Mouse (Mus musculus): ENCODE measurements around the gene Scgb1c1. TPM values are rescaled to one million over a fixed set of nuclear protein-coding genes. Genes with fewer than 3 reads are reported as not detected.

Gene Scgb1c1
- polyA plus RNA-seq, 1 experiment from 2014 or later, result not detected

- H3K27ac ChIP-seq (ENCODE audit: low read depth, low read length), result no peak overlapping the region
- H3K9me3 ChIP-seq (replicated peaks; ENCODE audit: control insufficient read depth, low read length), result no peaks in the 10 kb centered on the region
- WGBS (ENCODE audit: insufficient replicate concordance), result 50% methylated on average over 5 of the region's 5 CpGs
- peak overlapping the region; percentile 55 for H3K4me3 ChIP-seq (ENCODE audit: low read depth, low read length)
- H3K36me3 ChIP-seq (ENCODE audit: control insufficient read depth, insufficient read depth, low read length), result no peaks in the 10 kb centered on the region
- H3K4me1 ChIP-seq (ENCODE audit: control insufficient read depth, insufficient read depth, low read length), result no peaks in the 10 kb centered on the region
- peak overlapping the region; percentile 65; the same call in 1 of the 2 replicates for H3K9ac ChIP-seq (ENCODE audit: low read depth, low read length)
- ATAC-seq (replicated peaks; ENCODE audit: insufficient number of reproducible peaks, low FRiP score, low TSS enrichment), result no peak
- peak overlapping the region; percentile 84 for H3K4me2 ChIP-seq
- H3K27me3 ChIP-seq (ENCODE audit: control insufficient read depth, insufficient read depth, low read length), result no peaks in the 10 kb centered on the region
Observed at GRCm38 (mm10) chr7:140821305-140821652, 24.1 kb upstream of the Scgb1c1 start.

GRCm38 (mm10) chr7:140821653-140822329, 23.6 kb upstream of the Scgb1c1 start, which contains the start of gene Zfp941:
Gene Zfp941 (minus strand): TSS chr7:140822178.
- no peaks in the 10 kb centered on the region for H3K4me1 ChIP-seq (ENCODE audit: control insufficient read depth, insufficient read depth, low read length)
- no peaks in the 10 kb centered on the region for H3K9me3 ChIP-seq (replicated peaks; ENCODE audit: control insufficient read depth, low read length)
- ATAC-seq (replicated peaks; ENCODE audit: insufficient number of reproducible peaks, low FRiP score, low TSS enrichment), result peak; percentile 49; the same call in 1 of the 2 replicates
- H3K27ac ChIP-seq (ENCODE audit: low read depth, low read length), result no peak within 1 kb of the TSS
- H3K4me3 ChIP-seq (ENCODE audit: low read depth, low read length), result peak within 1 kb of the TSS; percentile 55
- H3K4me2 ChIP-seq, result peak within 1 kb of the TSS; percentile 84
- peak within 1 kb of the TSS; percentile 65 for H3K9ac ChIP-seq (ENCODE audit: low read depth, low read length)
- H3K27me3 ChIP-seq (ENCODE audit: control insufficient read depth, insufficient read depth, low read length), result no peaks in the 10 kb centered on the region
- WGBS (ENCODE audit: insufficient replicate concordance), result 4% methylated on average over 21 of the region's 21 CpGs
- H3K36me3 ChIP-seq (ENCODE audit: control insufficient read depth, insufficient read depth, low read length), result no peaks in the 10 kb centered on the region

GRCm38 (mm10) chr7:140822731-140823130, 22.6 kb upstream of the Scgb1c1 start:
- 88% methylated on average over 4 of the region's 4 CpGs for WGBS (ENCODE audit: insufficient replicate concordance)
- no peaks in the 10 kb centered on the region for H3K9me3 ChIP-seq (replicated peaks; ENCODE audit: control insufficient read depth, low read length)
- H3K36me3 ChIP-seq (ENCODE audit: control insufficient read depth, insufficient read depth, low read length), result no peaks in the 10 kb centered on the region
- no peaks in the 10 kb centered on the region for H3K27me3 ChIP-seq (ENCODE audit: control insufficient read depth, insufficient read depth, low read length)
- H3K4me2 ChIP-seq, result no peak overlapping the region
- H3K9ac ChIP-seq (ENCODE audit: low read depth, low read length), result no peak overlapping the region
- H3K4me3 ChIP-seq (ENCODE audit: low read depth, low read length), result no peak overlapping the region
- no peak overlapping the region for H3K27ac ChIP-seq (ENCODE audit: low read depth, low read length)
- no peak for ATAC-seq (replicated peaks; ENCODE audit: insufficient number of reproducible peaks, low FRiP score, low TSS enrichment)
- H3K4me1 ChIP-seq (ENCODE audit: control insufficient read depth, insufficient read depth, low read length), result no peaks in the 10 kb centered on the region

- no peak overlapping the region for H3K4me2 ChIP-seq
- no peak overlapping the region for H3K27ac ChIP-seq (ENCODE audit: low read depth, low read length)
- no peaks in the 10 kb centered on the region for H3K4me1 ChIP-seq (ENCODE audit: control insufficient read depth, insufficient read depth, low read length)
- H3K27me3 ChIP-seq (ENCODE audit: control insufficient read depth, insufficient read depth, low read length), result no peaks in the 10 kb centered on the region; the same call in 1 of the 2 replicates
- no peak overlapping the region for H3K9ac ChIP-seq (ENCODE audit: low read depth, low read length)
- 23% methylated on average over 8 of the region's 8 CpGs for WGBS (ENCODE audit: insufficient replicate concordance)
- no peaks in the 10 kb centered on the region for H3K9me3 ChIP-seq (replicated peaks; ENCODE audit: control insufficient read depth, low read length)
- H3K4me3 ChIP-seq (ENCODE audit: low read depth, low read length), result no peak overlapping the region
- no peak for ATAC-seq (replicated peaks; ENCODE audit: insufficient number of reproducible peaks, low FRiP score, low TSS enrichment)
- no peaks in the 10 kb centered on the region for H3K36me3 ChIP-seq (ENCODE audit: control insufficient read depth, insufficient read depth, low read length)
Observed at GRCm38 (mm10) chr7:140828171-140828881, 17.0 kb upstream of the Scgb1c1 start.

- Histone ChIP-seq H3K27ac (ENCODE audit: low read depth, low read length) (no peak overlapping the region), H3K4me2 (no peak overlapping the region), H3K4me3 (ENCODE audit: low read depth, low read length) (no peak overlapping the region), H3K9me3 (replicated peaks; ENCODE audit: control insufficient read depth, low read length) (no peaks in the 10 kb centered on the region), H3K27me3 (ENCODE audit: control insufficient read depth, insufficient read depth, low read length) (peaks cover 7% of the 10 kb centered on the region), H3K36me3 (ENCODE audit: control insufficient read depth, insufficient read depth, low read length) (no peaks in the 10 kb centered on the region), H3K9ac (ENCODE audit: low read depth, low read length) (no peak overlapping the region), H3K4me1 (ENCODE audit: control insufficient read depth, insufficient read depth, low read length) (no peaks in the 10 kb centered on the region)
- WGBS (ENCODE audit: insufficient replicate concordance), result 65% methylated on average over 6 of the region's 6 CpGs
- ATAC-seq (replicated peaks; ENCODE audit: insufficient number of reproducible peaks, low FRiP score, low TSS enrichment), result no peak
Observed at GRCm38 (mm10) chr7:140831447-140831846, 13.9 kb upstream of the Scgb1c1 start.

GRCm38 (mm10) chr7:140833341-140833740, 12.0 kb upstream of the Scgb1c1 start:
- no peaks in the 10 kb centered on the region for H3K9me3 ChIP-seq (replicated peaks; ENCODE audit: control insufficient read depth, low read length)
- H3K4me3 ChIP-seq (ENCODE audit: low read depth, low read length), result no peak overlapping the region
- ATAC-seq (replicated peaks; ENCODE audit: insufficient number of reproducible peaks, low FRiP score, low TSS enrichment), result no peak
- no peaks in the 10 kb centered on the region for H3K36me3 ChIP-seq (ENCODE audit: control insufficient read depth, insufficient read depth, low read length)
- WGBS (ENCODE audit: insufficient replicate concordance), result 71% methylated on average over 4 of the region's 4 CpGs
- peaks cover 10% of the 10 kb centered on the region for H3K27me3 ChIP-seq (ENCODE audit: control insufficient read depth, insufficient read depth, low read length)
- H3K4me2 ChIP-seq, result no peak overlapping the region
- no peaks in the 10 kb centered on the region for H3K4me1 ChIP-seq (ENCODE audit: control insufficient read depth, insufficient read depth, low read length)
- no peak overlapping the region for H3K9ac ChIP-seq (ENCODE audit: low read depth, low read length)
- H3K27ac ChIP-seq (ENCODE audit: low read depth, low read length), result no peak overlapping the region

GRCm38 (mm10) chr7:140834968-140835757, 10.2 kb upstream of the Scgb1c1 start, which contains the start of gene Urah:
Gene Urah (plus strand): TSS chr7:140835018.
- H3K9me3 ChIP-seq (replicated peaks; ENCODE audit: control insufficient read depth, low read length), result no peaks in the 10 kb centered on the region
- H3K4me1 ChIP-seq (ENCODE audit: control insufficient read depth, insufficient read depth, low read length), result no peaks in the 10 kb centered on the region
- H3K4me3 ChIP-seq (ENCODE audit: low read depth, low read length), result no peak within 1 kb of the TSS
- 40% methylated on average over 20 of the region's 20 CpGs for WGBS (ENCODE audit: insufficient replicate concordance)
- peaks cover 21% of the 10 kb centered on the region for H3K27me3 ChIP-seq (ENCODE audit: control insufficient read depth, insufficient read depth, low read length)
- H3K27ac ChIP-seq (ENCODE audit: low read depth, low read length), result no peak within 1 kb of the TSS
- H3K9ac ChIP-seq (ENCODE audit: low read depth, low read length), result no peak within 1 kb of the TSS
- H3K36me3 ChIP-seq (ENCODE audit: control insufficient read depth, insufficient read depth, low read length), result no peaks in the 10 kb centered on the region
- H3K4me2 ChIP-seq, result no peak within 1 kb of the TSS
- no peak for ATAC-seq (replicated peaks; ENCODE audit: insufficient number of reproducible peaks, low FRiP score, low TSS enrichment)

- Histone ChIP-seq H3K4me2 (no peak overlapping the region), H3K9ac (ENCODE audit: low read depth, low read length) (no peak overlapping the region), H3K36me3 (ENCODE audit: control insufficient read depth, insufficient read depth, low read length) (no peaks in the 10 kb centered on the region), H3K27me3 (ENCODE audit: control insufficient read depth, insufficient read depth, low read length) (peaks cover 23% of the 10 kb centered on the region), H3K27ac (ENCODE audit: low read depth, low read length) (no peak overlapping the region), H3K9me3 (replicated peaks; ENCODE audit: control insufficient read depth, low read length) (no peaks in the 10 kb centered on the region), H3K4me1 (ENCODE audit: control insufficient read depth, insufficient read depth, low read length) (no peaks in the 10 kb centered on the region), H3K4me3 (ENCODE audit: low read depth, low read length) (no peak overlapping the region)
- WGBS (ENCODE audit: insufficient replicate concordance), result 75% methylated on average over 2 of the region's 2 CpGs
- ATAC-seq (replicated peaks; ENCODE audit: insufficient number of reproducible peaks, low FRiP score, low TSS enrichment), result no peak
Observed at GRCm38 (mm10) chr7:140835758-140836087, 9.6 kb upstream of the Scgb1c1 start.
